Mouse (Mus musculus) G1E (cell line): ENCODE measurements at regions not wholly inside any gene's neighbourhood (a gene's known extent, or its start where the extent isn't known, plus 50 kb on each side); places are given as distances from the start of the nearest gene placed in this dataset.

Source experiments
- ATAC-seq: 2 replicates; pipeline ENCODE4 v1.8.0; 2016; ENCODE audit warnings: mild to moderate bottlenecking; ENCODE audit not compliant: insufficient number of reproducible peaks, poor library complexity, low FRiP score, severe bottlenecking; ENCODE audit errors: extremely low read depth
- DNase-seq: peaks from one replicate; pipeline ENCODE4 v3.0.0; 2012; ENCODE audit warnings: low spot score
- H3K27me3 ChIP-seq: 2 replicates; pipeline ENCODE4 v1.6.1; 2012; ENCODE audit warnings: mild to moderate bottlenecking, low read length, inconsistent platforms; ENCODE audit not compliant: insufficient read depth
- H3K36me3 ChIP-seq: replicated peaks from 2 replicates; pipeline ENCODE3; 2012; ENCODE audit warnings: mild to moderate bottlenecking, inconsistent platforms
- H3K4me1 ChIP-seq: 2 replicates; pipeline ENCODE4 v1.6.1; 2012; ENCODE audit warnings: low read depth, low read length, inconsistent platforms, mixed read lengths; ENCODE audit not compliant: insufficient read depth
- H3K4me3 ChIP-seq: 2 replicates; pipeline ENCODE4 v1.5.1; 2012; ENCODE audit warnings: low read depth, mild to moderate bottlenecking, inconsistent platforms, low read length, moderate library complexity, mixed read lengths
- H3K9me3 ChIP-seq: replicated peaks from 2 replicates; pipeline ENCODE4 v1.6.1; 2012; ENCODE audit warnings: inconsistent platforms
- CTCF ChIP-seq: IDR thresholded peaks from 2 replicates; pipeline ENCODE4 v1.5.1; 2012; ENCODE audit warnings: low read depth, low read length, inconsistent platforms, mixed read lengths
- GATA1 ChIP-seq: IDR thresholded peaks from 2 replicates; pipeline ENCODE4 v1.6.1; 2012; ENCODE audit warnings: borderline replicate concordance, low read length, inconsistent platforms, mixed read lengths
- GATA2 ChIP-seq: IDR thresholded peaks from 2 replicates; pipeline ENCODE4 v1.6.1; 2012; ENCODE audit warnings: low read depth, low read length, inconsistent platforms, borderline replicate concordance
- POLR2AphosphoS5 ChIP-seq: IDR thresholded peaks from 2 replicates; pipeline ENCODE4 v1.6.1; 2012; ENCODE audit warnings: low read depth, low read length, inconsistent platforms; ENCODE audit not compliant: insufficient replicate concordance
- TAL1 ChIP-seq: conservative IDR thresholded peaks from 2 replicates; pipeline ENCODE4 v1.6.1; 2012; ENCODE audit warnings: low read depth, low read length, inconsistent platforms, mixed read lengths

DNA sequence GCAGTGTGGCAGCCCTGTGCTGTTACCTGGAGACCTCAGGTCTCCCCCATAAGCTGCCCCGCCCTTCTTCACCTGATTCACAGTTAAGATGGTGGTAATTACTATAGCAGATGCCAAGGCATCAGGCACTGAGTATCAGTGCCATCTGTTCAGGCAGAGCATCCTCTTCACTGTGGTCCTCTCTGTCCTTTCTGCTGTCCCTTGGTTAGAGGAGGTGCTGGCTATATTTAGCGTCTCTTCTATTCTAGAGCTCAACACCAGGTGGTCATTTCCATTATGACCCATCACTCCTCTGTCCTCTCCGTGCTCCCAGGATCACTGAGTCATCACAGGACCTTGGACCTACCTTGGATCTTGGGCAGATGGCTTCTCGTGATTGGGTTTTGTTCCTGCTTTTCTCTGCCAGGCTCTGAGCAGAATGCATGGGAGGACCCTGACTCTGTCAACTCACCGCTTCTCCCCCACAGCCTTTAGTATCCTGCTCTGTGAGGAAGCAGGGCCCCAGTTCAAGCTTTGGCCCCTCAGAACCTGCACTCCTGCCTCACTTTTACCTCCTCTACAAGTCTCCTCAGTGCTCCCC is 667.5 kb downstream of the Zfp706 start:
- Histone ChIP-seq H3K4me3 (no peak overlapping the region), H3K36me3 (no peaks in the 10 kb centered on the region), H3K27me3 (peaks cover 7% of the 10 kb centered on the region), H3K9me3 (no peaks in the 10 kb centered on the region), H3K4me1 (no peaks in the 10 kb centered on the region)
- ATAC-seq, result no peak
- no peak for DNase-seq
- TF ChIP-seq GATA1 (no peak), TAL1 (no peak), CTCF (no peak), GATA2 (no peak), POLR2AphosphoS5 (no peak)

GRCm38 (mm10) chr15:36338766-36339165 is 668.8 kb downstream of the Zfp706 start:
- no peak for DNase-seq
- ATAC-seq, result no peak
- TF ChIP-seq POLR2AphosphoS5 (no peak), TAL1 (no peak), CTCF (no peak), GATA1 (no peak), GATA2 (no peak)

DNA sequence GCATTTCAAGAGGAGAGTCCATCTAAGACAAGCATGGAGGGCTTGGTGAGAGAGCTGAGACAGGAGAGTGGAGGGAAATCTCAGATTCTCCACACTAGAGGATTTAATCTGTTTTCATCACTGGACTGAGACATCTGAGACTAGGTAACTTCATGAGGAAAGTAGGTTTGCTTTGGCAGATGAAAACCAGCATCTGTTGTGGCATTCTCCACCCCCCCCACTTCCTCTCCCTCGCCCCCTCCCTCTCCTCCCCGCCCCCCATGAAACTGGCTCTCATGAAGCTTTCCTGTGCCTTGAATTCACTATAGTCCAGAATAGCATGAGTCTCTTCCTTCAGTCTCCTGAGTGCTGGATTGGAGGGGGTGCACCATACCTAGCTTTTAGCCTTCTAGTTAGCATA is 670.7 kb downstream of the Zfp706 start:
- Histone ChIP-seq H3K36me3 (no peaks in the 10 kb centered on the region), H3K9me3 (no peaks in the 10 kb centered on the region), H3K27me3 (peaks cover 15% of the 10 kb centered on the region), H3K4me3 (no peak overlapping the region), H3K4me1 (no peaks in the 10 kb centered on the region)
- TF ChIP-seq GATA1 (no peak), CTCF (no peak), TAL1 (no peak), POLR2AphosphoS5 (no peak), GATA2 (no peak)
- DNase-seq (no peak), ATAC-seq (no peak)

More at GRCm38 (mm10) chr15:36338766-36339165, 668.8 kb downstream of the Zfp706 start:
- no peak overlapping the region for H3K4me3 ChIP-seq
- peaks cover 11% of the 10 kb centered on the region for H3K27me3 ChIP-seq
- H3K9me3 ChIP-seq, result no peaks in the 10 kb centered on the region
- H3K36me3 ChIP-seq, result no peaks in the 10 kb centered on the region
- H3K4me1 ChIP-seq, result no peaks in the 10 kb centered on the region

- no peaks in the 10 kb centered on the region for H3K36me3 ChIP-seq
- no peak for TF ChIP-seq TAL1
- TF ChIP-seq POLR2AphosphoS5, result no peak
- TF ChIP-seq GATA1, result no peak
- TF ChIP-seq GATA2, result no peak
- TF ChIP-seq CTCF, result no peak
- H3K9me3 ChIP-seq, result no peaks in the 10 kb centered on the region
- peaks cover 15% of the 10 kb centered on the region for H3K27me3 ChIP-seq
- H3K4me3 ChIP-seq, result no peak overlapping the region
- ATAC-seq, result no peak
- no peak for DNase-seq
- H3K4me1 ChIP-seq, result no peaks in the 10 kb centered on the region
These were observed 672.5 kb downstream of the Zfp706 start for GRCm38 (mm10) chr15:36335116-36335515.

DNA sequence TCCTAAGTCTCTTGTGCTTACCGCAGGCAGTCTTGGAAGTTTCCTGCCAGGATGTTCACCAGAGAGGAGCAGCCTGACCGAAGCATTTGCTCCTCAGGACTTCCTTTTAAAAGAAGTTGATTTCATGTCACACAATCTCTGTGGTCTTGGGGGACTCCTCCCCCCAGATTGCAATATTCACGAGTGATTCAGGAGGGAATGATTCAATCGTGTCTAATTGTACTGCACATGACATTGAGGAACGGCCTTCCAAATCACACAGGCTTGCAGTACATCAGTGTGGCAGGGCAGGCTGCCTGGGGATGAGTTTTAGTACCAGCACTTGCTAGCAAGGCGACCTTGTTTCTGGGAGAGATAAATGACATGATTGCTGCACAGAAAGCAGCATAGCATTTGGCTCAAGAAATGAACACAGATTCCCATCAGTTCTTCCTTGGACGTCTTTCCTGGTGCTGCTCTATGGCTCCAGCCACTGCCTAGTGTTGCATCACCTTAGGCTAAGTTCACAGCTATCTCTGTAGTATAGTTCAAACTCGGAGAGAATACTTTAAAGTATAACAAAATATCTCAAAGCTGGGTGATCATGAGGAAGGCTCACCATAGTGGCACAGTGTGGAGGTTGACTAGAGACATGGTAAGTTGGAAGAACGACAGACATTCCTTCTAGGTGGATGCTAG is 673.0 kb downstream of the Zfp706 start:
- no peaks in the 10 kb centered on the region for H3K4me1 ChIP-seq
- peaks cover 11% of the 10 kb centered on the region for H3K27me3 ChIP-seq
- no peaks in the 10 kb centered on the region for H3K9me3 ChIP-seq
- TF ChIP-seq GATA1, result no peak
- no peak for TF ChIP-seq GATA2
- TF ChIP-seq CTCF, result no peak
- no peak for TF ChIP-seq POLR2AphosphoS5
- TF ChIP-seq TAL1, result no peak
- H3K36me3 ChIP-seq, result no peaks in the 10 kb centered on the region
- no peak overlapping the region for H3K4me3 ChIP-seq
- DNase-seq (no peak), ATAC-seq (no peak)

DNA sequence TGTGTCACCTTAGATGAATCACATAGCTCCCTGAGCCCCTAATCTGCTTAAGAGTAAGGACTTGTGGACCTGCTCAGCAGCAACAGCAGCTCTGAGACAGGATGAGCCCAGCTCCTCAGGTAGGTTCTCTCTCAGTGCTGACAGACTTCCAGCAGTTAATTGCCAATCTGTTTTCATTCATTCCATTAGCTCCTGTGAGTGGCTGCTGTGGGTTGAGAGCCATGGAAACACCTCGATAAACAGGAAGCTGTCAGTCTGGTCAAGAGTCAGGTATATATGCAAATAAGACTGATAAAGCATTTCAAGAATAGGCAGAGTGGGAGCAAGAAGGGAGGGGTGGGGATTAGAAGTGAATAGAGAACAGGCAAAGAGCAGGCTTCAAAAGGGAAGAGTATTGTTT is 673.7 kb downstream of the Zfp706 start:
- peaks cover 11% of the 10 kb centered on the region for H3K27me3 ChIP-seq
- no peaks in the 10 kb centered on the region for H3K4me1 ChIP-seq
- DNase-seq (no peak), ATAC-seq (no peak)
- no peak overlapping the region for H3K4me3 ChIP-seq
- TF ChIP-seq GATA2, result no peak
- no peak for TF ChIP-seq POLR2AphosphoS5
- TF ChIP-seq TAL1, result no peak
- no peak for TF ChIP-seq CTCF
- TF ChIP-seq GATA1, result no peak
- no peaks in the 10 kb centered on the region for H3K9me3 ChIP-seq
- no peaks in the 10 kb centered on the region for H3K36me3 ChIP-seq
